Mouse (Mus musculus) liver, embryonic 11.5 days (tissue): ENCODE data around the gene Iqsec1. TPM values are rescaled to one million over a fixed set of nuclear protein-coding genes. Genes with fewer than 3 reads are reported as not detected.
"Not testable (repeated sequence)": the region's sequence is repeated elsewhere in the genome, so short reads cannot be mapped to it uniquely, and the experiment has no call there.

Experiments
- ATAC-seq: fragments of 200-750 bp; cut with Nextera tagmentation; replicated peaks from 2 replicates; pipeline ENCODE4 v1.8.0; 2017; ENCODE audit warnings: moderate number of reproducible peaks, mild to moderate bottlenecking, moderate TSS enrichment, moderate library complexity; ENCODE audit not compliant: low FRiP score
- DNase-seq: peaks from one replicate; pipeline ENCODE4 v3.0.0-alpha.2; 2017; ENCODE audit warnings: low spot score
- H3K27ac ChIP-seq: fragments of 300-500 bp; sonication (generic); 2 replicates; pipeline ENCODE4 v1.5.1; 2014; ENCODE audit warnings: mild to moderate bottlenecking, low read depth, low read length, control low read depth
- H3K27me3 ChIP-seq: fragments of 300-500 bp; sonication (generic); replicated peaks from 2 replicates; pipeline ENCODE4 v1.6.1; 2014; ENCODE audit warnings: low read length, mixed read lengths; ENCODE audit not compliant: control insufficient read depth, insufficient read depth
- H3K36me3 ChIP-seq: fragments of 300-500 bp; sonication (generic); 2 replicates; pipeline ENCODE4 v1.6.1; 2014; ENCODE audit warnings: mild to moderate bottlenecking, low read length, moderate library complexity, mixed read lengths; ENCODE audit not compliant: control insufficient read depth, insufficient read depth
- H3K4me1 ChIP-seq: fragments of 300-500 bp; sonication (generic); replicated peaks from 2 replicates; pipeline ENCODE4 v1.6.1; 2014; ENCODE audit warnings: low read length, mixed read lengths; ENCODE audit not compliant: control insufficient read depth, insufficient read depth
- H3K4me2 ChIP-seq: fragments of 300-500 bp; sonication (generic); 2 replicates; pipeline ENCODE4 v1.6.1; 2014; ENCODE audit warnings: mild to moderate bottlenecking, control low read depth, moderate library complexity
- H3K4me3 ChIP-seq: fragments of 300-500 bp; sonication (generic); 2 replicates; pipeline ENCODE4 v1.5.1; 2014; ENCODE audit warnings: low read depth, low read length, control low read depth
- H3K9ac ChIP-seq: fragments of 300-500 bp; sonication (generic); 2 replicates; pipeline ENCODE4 v1.6.1; 2014; ENCODE audit warnings: low read depth, low read length, control low read depth
- H3K9me3 ChIP-seq: fragments of 300-500 bp; sonication (generic); 2 replicates; pipeline ENCODE4 v1.6.1; 2016; ENCODE audit warnings: low read length, inconsistent platforms, mixed read lengths; ENCODE audit not compliant: control insufficient read depth
- WGBS: fragments of 180-500 bp; shearing (Covaris S2); extraction: QIAGEN DNeasy Blood & Tissue Kit; methylation state at CpG from one replicate; pipeline ENCODE4 v1.1.7; 2014; 5-methylcytosine and 5-hydroxymethylcytosine counted together
- polyA plus RNA-seq: library from polyadenylated mRNA; unstranded; fragments of >200 nt; fragmentation: Nextera tagmentation; extraction: Ambion mirVana; gene quantifications from 2 replicates; pipeline ENCODE4 v1.2.1, GENCODE M21; 2014

The Iqsec1 gene
- polyA plus RNA-seq, 1 experiment from 2014 or later: 9.1 TPM

DNA sequence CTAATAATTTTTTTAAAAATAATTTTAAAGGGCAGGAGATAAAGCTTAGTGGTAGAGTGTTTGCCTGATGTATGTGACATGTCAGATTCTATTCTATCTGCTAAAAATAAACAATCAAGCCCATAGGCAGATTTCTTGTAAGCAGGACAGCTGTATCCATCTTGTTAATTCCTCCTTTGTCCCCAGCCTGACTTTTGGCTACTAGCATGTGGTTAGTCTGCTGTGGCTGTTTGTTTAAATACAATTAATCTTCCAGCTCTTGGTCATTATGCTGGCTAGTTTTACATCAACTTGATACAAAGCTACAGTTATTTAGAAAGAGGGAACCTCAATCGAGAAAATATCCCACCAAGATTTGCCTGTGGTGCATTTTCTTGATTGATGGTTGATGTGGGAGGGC is 337.9 kb downstream of the Iqsec1 start:
- H3K4me2 ChIP-seq: no peak overlapping the region
- 33% methylated on average over 1 of the region's 1 CpGs for WGBS
- ATAC-seq (no peak), DNase-seq (no peak)
- H3K4me3 ChIP-seq: no peak overlapping the region
- H3K9me3 ChIP-seq: no peaks in the 10 kb centered on the region
- no peaks in the 10 kb centered on the region for H3K4me1 ChIP-seq
- no peak overlapping the region for H3K27ac ChIP-seq
- H3K9ac ChIP-seq: no peak overlapping the region
- H3K27me3 ChIP-seq: no peaks in the 10 kb centered on the region
- H3K36me3 ChIP-seq: no peaks in the 10 kb centered on the region

DNA sequence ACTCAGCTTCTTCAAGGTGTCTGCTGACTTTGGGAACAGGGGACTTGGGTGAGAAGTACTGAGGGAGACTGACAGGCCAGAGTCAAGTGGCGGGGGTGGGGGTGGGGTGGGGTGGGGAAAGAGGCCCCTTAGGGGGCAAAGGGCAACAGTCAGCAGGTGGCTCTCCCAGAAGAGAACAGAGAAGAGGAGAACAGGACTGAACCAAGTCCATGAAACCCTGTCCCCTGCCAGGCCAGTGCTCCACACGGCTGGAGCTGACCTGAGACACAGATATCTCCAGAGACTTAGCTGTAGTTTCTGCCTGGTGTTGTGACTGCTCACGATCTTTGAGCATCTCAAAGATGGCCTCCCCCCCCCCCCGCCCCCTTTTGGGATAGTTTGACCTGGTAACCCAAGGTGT is 339.2 kb downstream of the Iqsec1 start:
- ATAC-seq (no peak), DNase-seq (no peak)
- WGBS: 44% methylated on average over 4 of the region's 4 CpGs
- no peak overlapping the region for H3K27ac ChIP-seq
- H3K9me3 ChIP-seq: no peaks in the 10 kb centered on the region
- H3K27me3 ChIP-seq: no peaks in the 10 kb centered on the region
- no peak overlapping the region for H3K9ac ChIP-seq
- no peaks in the 10 kb centered on the region for H3K4me1 ChIP-seq
- no peak overlapping the region for H3K4me3 ChIP-seq
- peaks cover 3% of the 10 kb centered on the region; the same call in 1 of the 2 replicates for H3K36me3 ChIP-seq
- no peak overlapping the region for H3K4me2 ChIP-seq

DNA sequence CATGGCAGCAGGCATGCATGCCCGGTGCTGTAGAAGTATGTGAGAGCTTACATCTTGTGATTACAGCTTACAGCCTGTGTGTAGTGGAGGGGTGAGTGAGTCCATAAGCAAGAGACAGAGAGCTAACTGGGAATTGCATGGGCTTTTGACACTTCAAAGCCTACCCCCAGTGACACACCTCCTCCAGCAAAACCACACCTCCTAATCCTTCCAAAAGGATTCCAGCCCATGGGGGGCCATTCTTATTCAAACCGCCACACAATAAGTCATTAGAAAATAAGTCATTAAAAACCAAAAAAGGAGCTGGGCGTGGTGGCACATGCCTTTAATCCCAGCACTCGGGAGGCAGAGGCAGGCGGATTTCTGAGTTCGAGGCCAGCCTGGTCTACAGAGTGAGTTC is 340.1 kb downstream of the Iqsec1 start:
- no peak for ATAC-seq
- DNase-seq: no peak
- Histone ChIP-seq H3K36me3 (peaks cover 3% of the 10 kb centered on the region; the same call in 1 of the 2 replicates), H3K4me1 (no peaks in the 10 kb centered on the region), H3K4me3 (no peak overlapping the region), H3K27ac (no peak overlapping the region), H3K4me2 (no peak overlapping the region), H3K9me3 (no peaks in the 10 kb centered on the region), H3K9ac (no peak overlapping the region), H3K27me3 (no peaks in the 10 kb centered on the region)
- WGBS: 84% methylated on average over 6 of the region's 6 CpGs

DNA sequence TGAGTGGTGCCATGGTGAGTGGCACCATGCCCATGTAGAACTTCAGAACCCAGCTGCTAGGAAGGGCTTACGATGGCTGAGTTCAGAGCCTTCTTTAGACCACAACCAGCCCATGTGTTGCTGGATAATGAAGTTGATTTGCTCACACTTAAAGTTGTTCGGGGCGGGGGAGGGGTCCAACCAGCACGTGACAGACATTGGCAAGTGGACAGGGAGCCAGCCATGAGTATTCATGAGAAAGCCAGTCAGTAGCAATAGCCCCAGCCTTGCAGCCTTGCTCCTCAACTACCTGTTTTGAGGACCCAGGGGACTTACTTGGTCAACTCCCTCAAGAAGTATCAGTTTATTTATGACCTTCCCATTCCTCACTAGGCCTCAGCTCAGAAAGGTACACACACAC is 343.5 kb downstream of the Iqsec1 start:
- peaks cover 12% of the 10 kb centered on the region; the same call in 1 of the 2 replicates for H3K36me3 ChIP-seq
- no peak for ATAC-seq

DNA sequence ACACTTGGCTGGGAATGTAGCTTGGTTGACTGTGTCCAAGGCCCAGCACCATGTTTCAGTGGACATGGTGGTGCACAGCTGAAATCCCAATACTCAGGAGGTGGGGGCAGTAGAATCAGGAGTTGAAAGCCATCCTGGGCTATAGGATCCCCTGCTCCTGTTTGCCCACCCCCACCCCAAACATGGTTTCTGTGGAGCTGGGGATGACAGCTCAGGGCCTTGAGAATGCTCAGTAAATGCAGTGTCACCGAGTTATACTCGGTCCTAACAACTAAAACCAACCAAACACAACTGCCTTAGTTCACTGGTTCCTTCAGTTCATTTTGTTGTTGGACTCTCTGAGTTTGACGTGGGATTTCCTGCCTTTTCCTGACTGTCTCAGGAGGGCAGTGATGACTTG is 345.4 kb downstream of the Iqsec1 start:
- DNase-seq (no peak), ATAC-seq (no peak)
- Histone ChIP-seq H3K4me1 (no peaks in the 10 kb centered on the region), H3K4me3 (no peak overlapping the region), H3K27me3 (no peaks in the 10 kb centered on the region), H3K27ac (no peak overlapping the region), H3K36me3 (peaks cover 21% of the 10 kb centered on the region; the same call in 1 of the 2 replicates), H3K9me3 (no peaks in the 10 kb centered on the region), H3K9ac (no peak overlapping the region), H3K4me2 (no peak overlapping the region)
- 87% methylated on average over 3 of the region's 3 CpGs for WGBS

More for the DNA sequence above, 343.5 kb downstream of the Iqsec1 start:
- no peak overlapping the region for H3K4me2 ChIP-seq
- H3K9ac ChIP-seq: no peak overlapping the region
- H3K27me3 ChIP-seq: no peaks in the 10 kb centered on the region
- DNase-seq: no peak
- H3K27ac ChIP-seq: no peak overlapping the region
- 82% methylated on average over 4 of the region's 4 CpGs for WGBS
- no peak overlapping the region for H3K4me3 ChIP-seq
- H3K9me3 ChIP-seq: no peaks in the 10 kb centered on the region
- no peaks in the 10 kb centered on the region for H3K4me1 ChIP-seq

DNA sequence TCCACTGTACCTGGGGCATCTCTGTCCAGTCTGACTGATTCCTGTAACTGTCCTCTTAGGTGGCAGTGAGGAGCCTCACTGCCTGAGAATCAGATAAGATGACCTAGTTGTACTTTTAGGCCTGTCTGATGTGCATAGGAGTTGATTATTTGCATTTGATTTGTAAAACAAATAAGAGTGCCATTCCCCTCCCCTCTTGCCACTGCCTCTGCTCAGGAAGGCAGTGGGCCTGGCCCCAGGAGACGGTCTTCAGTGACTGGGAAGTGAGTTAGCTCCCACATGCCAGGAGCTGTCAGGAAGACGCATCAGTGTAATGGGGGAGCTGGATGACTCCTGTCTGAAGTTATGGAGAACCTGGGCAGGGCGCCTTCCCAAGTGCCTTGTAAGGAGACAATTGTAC is 352.9 kb downstream of the Iqsec1 start:
- H3K9ac ChIP-seq: no peak overlapping the region
- H3K27me3 ChIP-seq: no peaks in the 10 kb centered on the region
- H3K4me3 ChIP-seq: no peak overlapping the region
- H3K4me1 ChIP-seq: peaks cover 3% of the 10 kb centered on the region; the same call in 1 of the 2 replicates
- H3K36me3 ChIP-seq: peaks cover 25% of the 10 kb centered on the region; the same call in 1 of the 2 replicates
- no peaks in the 10 kb centered on the region for H3K9me3 ChIP-seq
- no peak overlapping the region; the same call in 1 of the 2 replicates for H3K4me2 ChIP-seq
- 78% methylated on average over 3 of the region's 3 CpGs for WGBS
- H3K27ac ChIP-seq: no peak overlapping the region
- DNase-seq (no peak), ATAC-seq (no peak)

DNA sequence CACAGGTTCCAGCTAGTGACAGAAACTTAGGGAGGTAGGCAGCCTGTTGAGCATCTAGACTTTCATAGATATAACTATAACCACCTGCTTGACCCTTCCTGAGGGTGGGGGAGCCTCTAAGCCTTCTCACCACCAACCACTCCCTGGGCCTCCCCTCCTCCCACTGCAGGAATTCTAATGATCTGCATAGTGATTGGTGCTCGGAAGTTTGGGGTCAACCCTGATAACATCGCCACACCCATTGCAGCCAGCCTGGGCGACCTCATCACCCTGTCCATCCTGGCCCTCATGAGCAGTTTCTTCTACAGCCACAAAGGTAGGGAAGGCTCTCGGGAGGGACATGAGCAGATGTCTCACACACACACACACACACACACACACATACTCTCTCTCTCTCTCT is 353.4 kb downstream of the Iqsec1 start:
- no peaks in the 10 kb centered on the region for H3K27me3 ChIP-seq
- peaks cover 3% of the 10 kb centered on the region; the same call in 1 of the 2 replicates for H3K4me1 ChIP-seq
- no peak overlapping the region for H3K4me3 ChIP-seq
- no peaks in the 10 kb centered on the region for H3K9me3 ChIP-seq
- DNase-seq (no peak), ATAC-seq (no peak)
- 36% methylated on average over 4 of the region's 4 CpGs for WGBS
- no peak overlapping the region for H3K27ac ChIP-seq
- no peak overlapping the region for H3K9ac ChIP-seq
- no peak overlapping the region for H3K4me2 ChIP-seq
- H3K36me3 ChIP-seq: peaks cover 22% of the 10 kb centered on the region; the same call in 1 of the 2 replicates

DNA sequence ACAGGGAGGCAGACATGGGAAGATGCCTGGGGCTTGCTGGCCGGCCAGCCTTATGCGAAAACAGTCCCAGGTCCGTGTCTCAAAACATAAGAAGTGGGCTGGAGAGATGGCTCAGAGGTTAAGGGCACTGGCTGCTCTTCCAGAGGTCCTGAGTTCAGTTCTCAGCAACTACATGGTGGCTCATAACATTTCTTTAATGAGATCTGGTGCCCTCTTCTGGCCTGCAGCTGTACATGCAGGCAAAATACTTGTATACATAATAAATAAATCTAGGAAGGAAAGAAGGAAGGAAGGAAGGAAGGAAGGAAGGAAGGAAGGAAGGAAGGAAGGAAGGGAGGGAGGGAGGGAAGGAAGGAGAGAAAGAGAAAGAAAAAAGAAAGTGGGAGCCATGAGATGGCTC is 356.0 kb downstream of the Iqsec1 start:
- H3K4me2 ChIP-seq, H3K27me3 ChIP-seq, H3K27ac ChIP-seq, ATAC-seq, DNase-seq, H3K4me3 ChIP-seq, H3K9me3 ChIP-seq, H3K9ac ChIP-seq, H3K4me1 ChIP-seq: not testable (repeated sequence)
- 84% methylated on average over 3 of the region's 3 CpGs for WGBS
- H3K36me3 ChIP-seq: peaks cover 22% of the 10 kb centered on the region; the same call in 1 of the 2 replicates

DNA sequence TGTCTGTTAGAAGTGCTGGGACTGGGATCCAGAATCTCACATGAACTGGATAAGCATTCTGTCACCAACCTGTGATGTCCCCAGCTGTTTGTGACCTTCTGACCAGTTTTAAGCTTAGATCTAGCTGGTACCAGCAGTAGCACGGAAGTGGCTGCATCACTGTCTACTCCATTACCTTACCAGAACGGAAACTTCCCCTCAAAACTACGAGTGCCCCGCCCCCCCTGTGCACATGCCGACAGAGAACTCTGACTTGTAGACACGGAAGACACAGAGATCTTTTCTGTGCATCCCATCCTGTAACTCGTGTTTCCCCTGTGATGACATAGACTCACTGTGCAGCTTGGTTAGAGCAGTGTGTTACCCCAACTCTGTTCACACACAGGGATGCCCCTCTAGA is 358.1 kb downstream of the Iqsec1 start:
- H3K9ac ChIP-seq: no peak overlapping the region
- peaks cover 28% of the 10 kb centered on the region; the same call in 1 of the 2 replicates for H3K36me3 ChIP-seq
- 86% methylated on average over 7 of the region's 7 CpGs for WGBS
- H3K4me3 ChIP-seq: no peak overlapping the region
- H3K27me3 ChIP-seq: no peaks in the 10 kb centered on the region
- H3K27ac ChIP-seq: no peak overlapping the region
- H3K4me2 ChIP-seq: no peak overlapping the region
- ATAC-seq (no peak), DNase-seq (no peak)
- no peaks in the 10 kb centered on the region for H3K9me3 ChIP-seq
- peaks cover 6% of the 10 kb centered on the region for H3K4me1 ChIP-seq
